Mouse (Mus musculus): ENCODE results near the gene Arrdc5. TPM values are rescaled to one million over a fixed set of nuclear protein-coding genes. Genes with fewer than 3 reads are reported as not detected.
A peak's percentile ranks its signal among the peaks of the same experiment; 100 is the strongest.

Arrdc5 gene
- total RNA-seq, 2 experiments from 2014 or later, result not detected

- DNase-seq (ENCODE audit: low spot score in 2 of 2), result peak; percentile 88 to 95
Measured at GRCm38 (mm10) chr17:56256239-56256881, 43.7 kb downstream of the Arrdc5 start, which contains the start of gene Fem1a. Gene Fem1a (plus strand): TSS chr17:56256810.

- DNase-seq (ENCODE audit: low spot score in 2 of 2), result peak; percentile 100
Measured at GRCm38 (mm10) chr17:56255863-56256238, 44.2 kb downstream of the Arrdc5 start.

GRCm38 (mm10) chr17:56255429-56255828 lies 44.7 kb downstream of the Arrdc5 start:
- peak; percentile 59 to 64 for DNase-seq (ENCODE audit: low spot score in 2 of 2)

DNA sequence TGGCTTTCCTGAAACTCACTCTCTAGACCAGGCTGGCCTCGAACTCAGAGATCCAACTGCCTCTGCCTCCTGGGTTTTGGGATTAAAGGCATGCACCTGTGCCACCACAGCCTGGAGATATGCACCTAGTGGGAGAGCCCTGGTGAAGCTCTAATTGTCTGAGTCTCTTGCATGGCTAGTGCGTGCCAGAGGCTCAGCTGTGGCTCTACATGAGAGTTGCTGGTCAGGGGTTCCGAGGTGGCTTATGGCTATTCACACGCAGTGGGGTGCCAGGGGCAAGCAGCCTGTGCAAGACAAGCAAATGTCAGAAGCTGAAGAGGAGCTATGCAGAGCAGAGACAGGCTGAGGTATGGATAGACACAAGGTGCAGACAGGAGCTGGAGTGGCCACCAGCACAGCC lies 45.4 kb downstream of the Arrdc5 start:
- DNase-seq (ENCODE audit: low spot score in 2 of 2), result no peak

- peak; percentile 53 to 70 for DNase-seq (ENCODE audit: low spot score in 2 of 2)
Measured at GRCm38 (mm10) chr17:56251136-56251829, 48.8 kb downstream of the Arrdc5 start.

- DNase-seq (ENCODE audit: low spot score in 2 of 2), result no peak
Measured at GRCm38 (mm10) chr17:56245608-56246007, 54.5 kb downstream of the Arrdc5 start.

Other genes starting within 250 kb of the Arrdc5 start
- gene Ubxn6, start 225.3 kb downstream of the Arrdc5 start, total RNA-seq (2021), result 10 to 100 TPM; 84.1 to 97.8 TPM
- gene Hdgfl2, start 220.7 kb downstream of the Arrdc5 start, total RNA-seq (2021), result 10 to 100 TPM; 90.6 to 95.8 TPM
- gene Plin4, start 190.5 kb downstream of the Arrdc5 start, total RNA-seq (2021), result 1 to 10 TPM; 2.6 to 3.4 TPM
- under 1 TPM; 0.37 to 0.60 TPM for gene Plin5, start 182.7 kb downstream of the Arrdc5 start, total RNA-seq (2021)
- gene Lrg1, start 178.3 kb downstream of the Arrdc5 start, total RNA-seq (2021), result 1 to 10 TPM; 1.8 to 3.6 TPM
- gene Sema6b, start 159.9 kb downstream of the Arrdc5 start, total RNA-seq (2021), result 100 to 1,000 TPM; 116 to 117 TPM
- gene Tnfaip8l1, start 137.8 kb downstream of the Arrdc5 start, total RNA-seq (2021), result 1 to 10 TPM; 6.8 to 7.9 TPM
- 10 to 100 TPM; 38.8 to 40.9 TPM for gene Mydgf, start 116.4 kb downstream of the Arrdc5 start, total RNA-seq (2021)
- 10 to 100 TPM; 59.7 to 69.5 TPM for gene Dpp9, start 81.4 kb downstream of the Arrdc5 start, total RNA-seq (2021)
- gene Fem1a, start 43.5 kb downstream of the Arrdc5 start, total RNA-seq (2021), result 10 to 100 TPM; 29.9 to 31.9 TPM
- 1 to 10 TPM; 5.2 to 7.6 TPM for gene Ticam1, start 23.5 kb downstream of the Arrdc5 start, total RNA-seq (2021)
- 10 to 100 TPM; 11.9 to 15.1 TPM for gene Plin3, start 7.4 kb downstream of the Arrdc5 start, total RNA-seq (2021)
- 1 to 10 TPM in 1 of 2 experiments, under 1 TPM in 1; 0.35 to 1.1 TPM for gene Uhrf1, start 3.0 kb upstream of the Arrdc5 start, total RNA-seq (2021)
- 10 to 100 TPM; 59.1 to 64.7 TPM for gene Kdm4b, start 25.8 kb upstream of the Arrdc5 start, total RNA-seq (2021)
- gene Ptprs, start 176.2 kb upstream of the Arrdc5 start, total RNA-seq (2021), result 100 to 1,000 TPM; 588 to 594 TPM
- gene Znrf4, start 212.1 kb upstream of the Arrdc5 start, total RNA-seq (2021), result not detected

Measured in left cerebral cortex, adult 18-20 months (tissue).